Mouse (Mus musculus) adrenal gland, postnatal 36 days (tissue): Measurements from ENCODE around the gene Sec61b. TPM values are rescaled to one million over a fixed set of nuclear protein-coding genes. Genes with fewer than 3 reads are reported as not detected.

Experiments
- DNase-seq, 2 experiments: peaks; one replicate each; pipeline ENCODE4 v3.0.0; 2021; ENCODE audit warnings: mixed read lengths in 1 of 2
- long read RNA-seq, 2 experiments: library from polyadenylated mRNA; stranded (forward); transcript quantifications; one replicate each; pipeline ENCODE4 v2.0.0; 2021; ENCODE audit warnings: borderline sequencing depth in 2 of 2
- total RNA-seq, 2 experiments: library from RNA; stranded (reverse); gene quantifications; 2 replicates each; pipeline ENCODE4 v1.2.3; 2021

The Sec61b gene
- 100 to 1,000 TPM; 262 to 279 TPM for total RNA-seq
- long read RNA-seq, experiment 1, transcript Sec61b-202 (3 exons, 424 nt) = minor isoform, 5 of 343 reads
- long read RNA-seq, experiment 1, transcript Sec61b-201 (4 exons, 564 nt) = major isoform, 302 of 343 reads
- long read RNA-seq, experiment 1, partial matches to known transcripts = 20 of 343 reads
- long read RNA-seq, experiment 1, other reads (novel, unspliced or antisense) = 16 of 343 reads
- long read RNA-seq, experiment 2, transcript Sec61b-201 (4 exons, 564 nt) = major isoform, 141 of 156 reads
- long read RNA-seq, experiment 2, partial matches to known transcripts = 12 of 156 reads
- long read RNA-seq, experiment 2, other reads (novel, unspliced or antisense) = 3 of 156 reads

- peak; percentile 98 for DNase-seq
Observed at GRCm38 (mm10) chr4:47473968-47474729, at the start of gene Sec61b, which contains the start of gene Alg2. Sec61b (plus strand) TSS chr4:47474658. Alg2 (minus strand) TSS chr4:47474333.

GRCm38 (mm10) chr4:47425247-47425830, 49.1 kb upstream of the Sec61b start:
- no peak for DNase-seq

GRCm38 (mm10) chr4:47427606-47428005, 46.9 kb upstream of the Sec61b start:
- no peak for DNase-seq

GRCm38 (mm10) chr4:47430557-47430956, 43.9 kb upstream of the Sec61b start:
- DNase-seq = no peak

- no peak for DNase-seq
Observed at GRCm38 (mm10) chr4:47431081-47431480, 43.4 kb upstream of the Sec61b start.

- no peak for DNase-seq
Observed at GRCm38 (mm10) chr4:47432766-47433165, 41.7 kb upstream of the Sec61b start.

GRCm38 (mm10) chr4:47435131-47435530, 39.3 kb upstream of the Sec61b start:
- no peak for DNase-seq

GRCm38 (mm10) chr4:47435566-47436360, 38.7 kb upstream of the Sec61b start:
- DNase-seq = no peak

- DNase-seq = peak; percentile 87 to 88
Observed at GRCm38 (mm10) chr4:47437365-47438340, 36.8 kb upstream of the Sec61b start.

- no peak for DNase-seq
Observed at GRCm38 (mm10) chr4:47438956-47439355, 35.5 kb upstream of the Sec61b start.

GRCm38 (mm10) chr4:47440951-47441350, 33.5 kb upstream of the Sec61b start:
- peak; percentile 49 to 61 for DNase-seq

- no peak for DNase-seq
Observed at GRCm38 (mm10) chr4:47448526-47448925, 25.9 kb upstream of the Sec61b start.

- no peak for DNase-seq
Observed at GRCm38 (mm10) chr4:47449116-47449515, 25.3 kb upstream of the Sec61b start.

GRCm38 (mm10) chr4:47449586-47450522, 24.6 kb upstream of the Sec61b start:
- no peak for DNase-seq

- DNase-seq = no peak
Observed at GRCm38 (mm10) chr4:47467196-47467595, 7.3 kb upstream of the Sec61b start.

GRCm38 (mm10) chr4:47473586-47473967, 881 bp upstream of the Sec61b start:
- no peak for DNase-seq

GRCm38 (mm10) chr4:47474730-47475643, 529 bp downstream of the Sec61b start:
- peak; percentile 37 to 47 for DNase-seq

GRCm38 (mm10) chr4:47477539-47477938, 3.1 kb downstream of the Sec61b start:
- no peak for DNase-seq

GRCm38 (mm10) chr4:47480095-47480494, 5.6 kb downstream of the Sec61b start:
- DNase-seq = no peak
